ENCODE assay signal across 9 mouse cellular contexts in the genomic region with DNA sequence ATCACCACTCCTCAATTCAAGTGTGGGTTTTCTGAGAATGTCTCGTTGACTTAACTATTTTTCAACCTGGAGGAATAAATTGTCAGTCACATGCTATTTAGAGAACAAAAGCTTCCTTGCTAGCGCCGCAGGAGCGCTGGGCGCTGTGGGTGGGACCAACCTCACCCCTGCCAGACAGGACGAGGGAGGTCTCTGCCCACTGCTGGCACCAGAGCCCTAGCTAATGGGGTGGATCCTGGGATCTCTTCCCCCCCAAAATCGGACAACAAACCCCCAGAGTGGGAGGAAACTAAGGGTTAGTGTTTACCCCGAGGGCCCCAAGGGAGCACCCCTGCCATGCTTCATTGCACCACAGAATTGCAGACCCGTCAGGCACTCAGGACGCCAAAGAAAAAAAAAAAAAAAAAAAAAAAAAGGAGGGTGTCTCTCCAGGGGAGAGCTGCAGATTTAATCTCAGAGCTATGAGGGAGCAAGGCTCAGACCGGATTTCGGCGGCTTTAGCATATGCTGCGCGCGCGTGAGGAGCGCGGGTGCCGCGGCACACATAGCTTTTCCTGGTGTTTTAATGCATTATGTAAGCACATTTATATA. TPM values are rescaled to one million over a fixed set of nuclear protein-coding genes. Genes with fewer than 3 reads are reported as not detected.
A peak's percentile ranks its signal among the peaks of the same experiment; 100 is the strongest.
DNase-seq lines count a peak whose midpoint lies in the region; ATAC-seq and TF ChIP-seq lines count a peak whose summit lies in the region.
"Had no signal": no experiment of that assay in that cellular context is flagged by ENCODE, and none has a peak within 500 bp of the region (broad histone marks: within the 10 kb centered on the region; RNA-seq: fewer than 3 reads in every experiment).

No protein-coding gene starts in this region.

- no peaks in the 10 kb centered on the region for H3K9me3 ChIP-seq in forebrain, embryonic 10.5 days
- no peaks in the 10 kb centered on the region for H3K9me3 ChIP-seq in kidney, embryonic 15.5 days (replicated peaks)
- H3K9me3 ChIP-seq in midbrain, embryonic 12.5 days = no peaks in the 10 kb centered on the region
- H3K9me3 ChIP-seq in stomach, postnatal 0 days (ENCODE audit: control insufficient read depth, low read length) = no peaks in the 10 kb centered on the region

- peak overlapping the region; percentile 38 for H3K4me3 ChIP-seq in forebrain, embryonic 10.5 days
- peak overlapping the region; percentile 24 for H3K4me3 ChIP-seq in kidney, embryonic 15.5 days (replicated peaks)
- H3K4me3 ChIP-seq in midbrain, embryonic 12.5 days = peak overlapping the region; percentile 31
- peak overlapping the region; percentile 15; the same call in 1 of the 2 replicates for H3K4me3 ChIP-seq in stomach, postnatal 0 days (ENCODE audit: low read depth, low read length)

- no peaks in the 10 kb centered on the region for H3K36me3 ChIP-seq in forebrain, embryonic 10.5 days (replicated peaks)
- H3K36me3 ChIP-seq in kidney, embryonic 15.5 days = no peaks in the 10 kb centered on the region
- H3K36me3 ChIP-seq in midbrain, embryonic 12.5 days = no peaks in the 10 kb centered on the region
- H3K36me3 ChIP-seq in stomach, postnatal 0 days (ENCODE audit: control insufficient read depth, insufficient read depth, low read length) = no peaks in the 10 kb centered on the region

- no peak for TF ChIP-seq EP300 in stomach, postnatal 0 days (optimal IDR thresholded peaks at IDR 0.05)

- no peak overlapping the region for H3K27ac ChIP-seq in forebrain, embryonic 10.5 days
- H3K27ac ChIP-seq in kidney, embryonic 15.5 days = peak overlapping the region; percentile 77
- no peak overlapping the region for H3K27ac ChIP-seq in midbrain, embryonic 12.5 days (replicated peaks)
- no peak overlapping the region for H3K27ac ChIP-seq in stomach, postnatal 0 days (replicated peaks)

- no peak for TF ChIP-seq CTCF in stomach, postnatal 0 days (IDR thresholded peaks at IDR 0.05; ENCODE audit: low read depth)

- peak; percentile 61 for ATAC-seq in kidney, embryonic 15.5 days (replicated peaks; ENCODE audit: low FRiP score)
- ATAC-seq in midbrain, embryonic 12.5 days (ENCODE audit: low FRiP score, low read depth) = peak; percentile 27; the same call in 1 of the 2 replicates
- ATAC-seq in stomach, postnatal 0 days (ENCODE audit: low FRiP score, low TSS enrichment) = no peak

- H3K4me1 ChIP-seq in forebrain, embryonic 10.5 days = peaks cover 33% of the 10 kb centered on the region
- H3K4me1 ChIP-seq in kidney, embryonic 15.5 days = peaks cover 34% of the 10 kb centered on the region
- H3K4me1 ChIP-seq in midbrain, embryonic 12.5 days = peaks cover 14% of the 10 kb centered on the region
- H3K4me1 ChIP-seq in stomach, postnatal 0 days (replicated peaks; ENCODE audit: control insufficient read depth, insufficient read depth) = no peaks in the 10 kb centered on the region

- H3K4me2 ChIP-seq in kidney, embryonic 15.5 days = peak overlapping the region; percentile 60
- peak overlapping the region; percentile 42 for H3K4me2 ChIP-seq in midbrain, embryonic 12.5 days (replicated peaks)
- peak overlapping the region; percentile 38 for H3K4me2 ChIP-seq in stomach, postnatal 0 days (replicated peaks; ENCODE audit: low read depth)

- WGBS in forebrain, embryonic 10.5 days = under 1% methylated on average over 21 of the region's 21 CpGs
- WGBS in kidney, embryonic 15.5 days = under 1% methylated on average over 21 of the region's 21 CpGs
- WGBS in midbrain, embryonic 12.5 days = 2% methylated on average over 21 of the region's 21 CpGs
- under 1% methylated on average over 21 of the region's 21 CpGs for WGBS in stomach, postnatal 0 days

- DNase-seq in frontal cortex, adult 2 months (ENCODE audit: extremely low spot score in 1 of 2, low spot score in 1 of 2) = peak; percentile 45
- no peak for DNase-seq in frontal cortex, postnatal 10 days (ENCODE audit: low spot score in 2 of 2)
- peak; percentile 20 for DNase-seq in Muller cell, postnatal 12 days (ENCODE audit: inconsistent ontology term)
- no peak for DNase-seq in forebrain, embryonic 10.5 days (ENCODE audit: extremely low spot score, low spot score)
- DNase-seq in stomach, postnatal 0 days (ENCODE audit: low spot score) = no peak
- DNase-seq in urinary bladder, postnatal 36 days (ENCODE audit: low spot score in 2 of 2) = no peak

- H3K27me3 ChIP-seq in forebrain, embryonic 10.5 days (ENCODE audit: poor library complexity, severe bottlenecking) = peaks cover 60% of the 10 kb centered on the region
- H3K27me3 ChIP-seq in kidney, embryonic 15.5 days = peaks cover 37% of the 10 kb centered on the region
- H3K27me3 ChIP-seq in midbrain, embryonic 12.5 days = peaks cover 28% of the 10 kb centered on the region
- 0 out of 2 replicates have a peak, but pooled peaks cover 2% of the 10 kb centered on the region for H3K27me3 ChIP-seq in stomach, postnatal 0 days (ENCODE audit: control insufficient read depth, insufficient read depth, low read length)

- H3K9ac ChIP-seq in kidney, embryonic 15.5 days = no peak overlapping the region
- 0 out of 2 replicates have a peak overlapping the region, but pooled peaks have one; percentile 15 for H3K9ac ChIP-seq in midbrain, embryonic 12.5 days (replicated peaks)
- no peak overlapping the region for H3K9ac ChIP-seq in stomach, postnatal 0 days (ENCODE audit: low read length)

RNA-seq across cellular contexts. Expression of a gene that starts 35.2 kb away (rescaled TPM):
- polyA plus RNA-seq in frontal cortex, adult 2 months (2012; rRNA removed) = 10.8 and 11.1 TPM in 2 replicates
- polyA plus RNA-seq in forebrain, embryonic 10.5 days (2016; fragmentation: Nextera tagmentation; extraction: Ambion mirVana) = not detected in 2 replicates
- 0.40 and 0.41 TPM in 2 replicates for polyA plus RNA-seq in kidney, embryonic 15.5 days (2015; fragmentation: Nextera tagmentation; extraction: Ambion mirVana)
- 0.13 TPM in 1 of 2 replicates, not detected in the other for polyA plus RNA-seq in midbrain, embryonic 12.5 days (2016; fragmentation: Nextera tagmentation; extraction: Ambion mirVana)
- polyA plus RNA-seq in stomach, postnatal 0 days (2015; fragmentation: Nextera tagmentation; extraction: Ambion mirVana) = not detected in 2 replicates
- polyA plus RNA-seq: C2C12 had no signal

Comparison
In these comparisons a context has a peak if more than half of its experiments do, and no peak if none do; other contexts are left out.
1. DNase-seq: peak in frontal cortex, adult 2 months (2 of 2) and Muller cell, postnatal 12 days (single experiment); none in frontal cortex, postnatal 10 days (0 of 2), forebrain, embryonic 10.5 days (single experiment), stomach, postnatal 0 days (single experiment) and urinary bladder, postnatal 36 days (0 of 2).
2. Peak in every context shown above with its lines, with median percentiles within 50 percentile points of each other: H3K4me3 ChIP-seq and H3K4me2 ChIP-seq.